Mouse (Mus musculus): ENCODE measurements around the gene Iffo2.

GRCm38 (mm10) chr4:139622373-139623282 is 92.3 kb downstream of the Iffo2 start, which contains the start of gene Aldh4a1:
- no peak; the same call in 1 of the 2 replicates for TF ChIP-seq CTCF (IDR thresholded peaks at IDR 0.05)
- TF ChIP-seq EP300 (IDR thresholded peaks at IDR 0.05), result no peak; the same call in 1 of the 2 replicates
